Mouse (Mus musculus): ENCODE measurements at regions not wholly inside any gene's neighbourhood (a gene's known extent, or its start where the extent isn't known, plus 50 kb on each side); places are given as distances from the start of the nearest gene placed in this dataset.

DNA sequence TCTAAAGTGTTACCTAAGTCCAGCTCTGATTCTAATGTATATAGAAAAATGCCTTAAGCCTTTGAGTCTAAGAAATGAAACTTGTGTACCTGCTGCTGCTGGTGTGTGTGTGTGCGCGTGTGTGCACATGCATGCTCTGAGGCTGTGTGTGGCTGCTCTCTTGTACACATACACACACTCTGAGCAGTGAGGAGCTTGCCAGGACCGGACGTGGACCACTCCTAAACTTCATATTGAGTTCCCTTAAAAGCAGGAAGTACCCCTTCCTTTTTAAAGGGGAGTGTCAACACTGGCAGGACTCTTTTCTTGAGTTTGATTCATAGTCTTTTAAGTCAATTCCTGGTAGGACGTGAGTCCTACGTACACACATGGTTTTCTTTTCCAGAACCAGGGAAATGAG lies 251.4 kb upstream of the Adamts9 start:
- Histone ChIP-seq H3K4me2 (replicated peaks; ENCODE audit: low read depth, low read length, severe bottlenecking) (no peak overlapping the region), H3K9ac (ENCODE audit: low read depth, low read length, severe bottlenecking) (no peak overlapping the region), H3K4me1 (ENCODE audit: control insufficient read depth, insufficient read depth, low read length) (0 out of 2 replicates have a peak, but pooled peaks cover 4% of the 10 kb centered on the region), H3K27me3 (ENCODE audit: control insufficient read depth, insufficient read depth, low read length) (no peaks in the 10 kb centered on the region), H3K4me3 (replicated peaks; ENCODE audit: low read length) (no peak overlapping the region), H3K36me3 (ENCODE audit: control insufficient read depth, insufficient read depth, low read length) (no peaks in the 10 kb centered on the region), H3K9me3 (ENCODE audit: control insufficient read depth, low read length) (no peaks in the 10 kb centered on the region), H3K27ac (replicated peaks; ENCODE audit: low read depth, low read length) (no peak overlapping the region)
- DNase-seq (ENCODE audit: low spot score) (no peak), ATAC-seq (ENCODE audit: low FRiP score, low read depth) (no peak)
- WGBS, result 74% methylated on average over 6 of the region's 6 CpGs
- TF ChIP-seq POLR2A (IDR thresholded peaks at IDR 0.05; ENCODE audit: borderline replicate concordance, extremely low read depth, insufficient read depth, insufficient read length), result no peak

DNA sequence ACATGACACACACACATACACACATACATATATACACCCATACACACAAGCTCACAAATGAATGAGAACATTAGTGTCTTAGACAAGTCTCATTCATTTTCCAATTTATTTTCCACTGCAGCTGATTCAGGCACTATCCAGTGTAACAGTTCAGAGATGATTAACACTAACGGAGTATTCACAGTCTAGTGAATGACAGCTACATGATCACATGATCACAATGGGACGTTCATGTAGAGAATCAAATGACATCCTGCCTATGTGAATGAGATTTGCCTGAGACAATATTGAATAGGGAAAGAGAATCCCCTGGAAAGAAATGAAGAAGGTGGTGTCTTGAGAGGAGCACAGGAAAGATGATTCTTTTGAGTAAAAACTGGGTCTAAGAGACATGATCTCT lies 249.7 kb upstream of the Adamts9 start:
- no peak overlapping the region for H3K9ac ChIP-seq (ENCODE audit: low read depth, low read length, severe bottlenecking)
- H3K9me3 ChIP-seq (ENCODE audit: control insufficient read depth, low read length), result no peaks in the 10 kb centered on the region
- ATAC-seq (ENCODE audit: low FRiP score, low read depth) (no peak), DNase-seq (ENCODE audit: low spot score) (no peak)
- H3K36me3 ChIP-seq (ENCODE audit: control insufficient read depth, insufficient read depth, low read length), result no peaks in the 10 kb centered on the region
- H3K4me2 ChIP-seq (replicated peaks; ENCODE audit: low read depth, low read length, severe bottlenecking), result no peak overlapping the region
- 59% methylated on average over 2 of the region's 2 CpGs for WGBS
- no peak overlapping the region for H3K4me3 ChIP-seq (replicated peaks; ENCODE audit: low read length)
- H3K27ac ChIP-seq (replicated peaks; ENCODE audit: low read depth, low read length), result no peak overlapping the region
- no peaks in the 10 kb centered on the region for H3K27me3 ChIP-seq (ENCODE audit: control insufficient read depth, insufficient read depth, low read length)
- H3K4me1 ChIP-seq (ENCODE audit: control insufficient read depth, insufficient read depth, low read length), result 0 out of 2 replicates have a peak, but pooled peaks cover 4% of the 10 kb centered on the region
- no peak for TF ChIP-seq POLR2A (IDR thresholded peaks at IDR 0.05; ENCODE audit: borderline replicate concordance, extremely low read depth, insufficient read depth, insufficient read length)

- H3K9ac ChIP-seq (ENCODE audit: low read depth, low read length, severe bottlenecking), result no peak overlapping the region
- WGBS, result 95% methylated on average over 2 of the region's 2 CpGs
- no peak overlapping the region for H3K4me3 ChIP-seq (replicated peaks; ENCODE audit: low read length)
- no peak overlapping the region for H3K4me2 ChIP-seq (replicated peaks; ENCODE audit: low read depth, low read length, severe bottlenecking)
- no peak overlapping the region for H3K27ac ChIP-seq (replicated peaks; ENCODE audit: low read depth, low read length)
- H3K36me3 ChIP-seq (ENCODE audit: control insufficient read depth, insufficient read depth, low read length), result no peaks in the 10 kb centered on the region
- ATAC-seq (ENCODE audit: low FRiP score, low read depth) (no peak), DNase-seq (ENCODE audit: low spot score) (no peak)
- no peak for TF ChIP-seq POLR2A (IDR thresholded peaks at IDR 0.05; ENCODE audit: borderline replicate concordance, extremely low read depth, insufficient read depth, insufficient read length)
- no peaks in the 10 kb centered on the region for H3K9me3 ChIP-seq (ENCODE audit: control insufficient read depth, low read length)
- H3K4me1 ChIP-seq (ENCODE audit: control insufficient read depth, insufficient read depth, low read length), result 0 out of 2 replicates have a peak, but pooled peaks cover 4% of the 10 kb centered on the region
- H3K27me3 ChIP-seq (ENCODE audit: control insufficient read depth, insufficient read depth, low read length), result no peaks in the 10 kb centered on the region
Measured at GRCm38 (mm10) chr6:93190986-93191385, 247.7 kb upstream of the Adamts9 start.

GRCm38 (mm10) chr6:93168526-93168925 lies 225.2 kb upstream of the Adamts9 start:
- H3K4me2 ChIP-seq (replicated peaks; ENCODE audit: low read depth, low read length, severe bottlenecking), result no peak overlapping the region
- no peak overlapping the region for H3K9ac ChIP-seq (ENCODE audit: low read depth, low read length, severe bottlenecking)

GRCm38 (mm10) chr6:93167281-93167680 lies 224.0 kb upstream of the Adamts9 start:
- Histone ChIP-seq H3K9me3 (ENCODE audit: control insufficient read depth, low read length) (no peaks in the 10 kb centered on the region), H3K9ac (ENCODE audit: low read depth, low read length, severe bottlenecking) (0 out of 2 replicates have a peak overlapping the region, but pooled peaks have one; percentile 9), H3K36me3 (ENCODE audit: control insufficient read depth, insufficient read depth, low read length) (no peaks in the 10 kb centered on the region), H3K27me3 (ENCODE audit: control insufficient read depth, insufficient read depth, low read length) (no peaks in the 10 kb centered on the region), H3K4me3 (replicated peaks; ENCODE audit: low read length) (no peak overlapping the region), H3K27ac (replicated peaks; ENCODE audit: low read depth, low read length) (peak overlapping the region; percentile 1; the same call in 1 of the 2 replicates), H3K4me1 (ENCODE audit: control insufficient read depth, insufficient read depth, low read length) (peaks cover 16% of the 10 kb centered on the region), H3K4me2 (replicated peaks; ENCODE audit: low read depth, low read length, severe bottlenecking) (peak overlapping the region; percentile 8; the same call in 1 of the 2 replicates)
- TF ChIP-seq POLR2A (IDR thresholded peaks at IDR 0.05; ENCODE audit: borderline replicate concordance, extremely low read depth, insufficient read depth, insufficient read length), result no peak
- DNase-seq (ENCODE audit: low spot score) (peak; percentile 56), ATAC-seq (ENCODE audit: low FRiP score, low read depth) (0 out of 2 replicates have a peak, but pooled peaks have one; percentile 23)
- 29% methylated on average over 7 of the region's 7 CpGs for WGBS

More at GRCm38 (mm10) chr6:93168526-93168925, 225.2 kb upstream of the Adamts9 start:
- WGBS, result 51% methylated on average over 5 of the region's 5 CpGs
- no peaks in the 10 kb centered on the region for H3K27me3 ChIP-seq (ENCODE audit: control insufficient read depth, insufficient read depth, low read length)
- no peak overlapping the region for H3K27ac ChIP-seq (replicated peaks; ENCODE audit: low read depth, low read length)
- ATAC-seq (ENCODE audit: low FRiP score, low read depth) (no peak), DNase-seq (ENCODE audit: low spot score) (peak; percentile 65)
- H3K9me3 ChIP-seq (ENCODE audit: control insufficient read depth, low read length), result no peaks in the 10 kb centered on the region
- H3K4me3 ChIP-seq (replicated peaks; ENCODE audit: low read length), result no peak overlapping the region
- no peaks in the 10 kb centered on the region for H3K36me3 ChIP-seq (ENCODE audit: control insufficient read depth, insufficient read depth, low read length)
- TF ChIP-seq POLR2A (IDR thresholded peaks at IDR 0.05; ENCODE audit: borderline replicate concordance, extremely low read depth, insufficient read depth, insufficient read length), result no peak
- peaks cover 19% of the 10 kb centered on the region for H3K4me1 ChIP-seq (ENCODE audit: control insufficient read depth, insufficient read depth, low read length)
